8 mouse cellular contexts compared by ENCODE assay signal in genomic region chr7:28356981-28357380, GRCm38 (mm10). TPM values are rescaled to one million over a fixed set of nuclear protein-coding genes. Genes with fewer than 3 reads are reported as not detected.
DNase-seq lines count a peak whose midpoint lies in the region; ATAC-seq lines count a peak whose summit lies in the region.

No protein-coding gene starts in this region.

- no peak overlapping the region for H3K4me2 ChIP-seq in forebrain, embryonic 12.5 days
- no peak overlapping the region for H3K4me2 ChIP-seq in forebrain, embryonic 16.5 days (ENCODE audit: low read length)
- no peak overlapping the region for H3K4me2 ChIP-seq in intestine, embryonic 16.5 days (ENCODE audit: low read depth, low read length)
- H3K4me2 ChIP-seq in lung, embryonic 15.5 days: no peak overlapping the region

- no peak overlapping the region for H3K4me3 ChIP-seq in forebrain, embryonic 12.5 days (replicated peaks)
- no peak overlapping the region for H3K4me3 ChIP-seq in forebrain, embryonic 16.5 days (replicated peaks; ENCODE audit: low read length)
- H3K4me3 ChIP-seq in intestine, embryonic 16.5 days (ENCODE audit: low read length): no peak overlapping the region
- H3K4me3 ChIP-seq in lung, embryonic 15.5 days: no peak overlapping the region

- peak; percentile 28; the same call in 1 of the 2 replicates for ATAC-seq in forebrain, embryonic 12.5 days (ENCODE audit: low FRiP score)
- ATAC-seq in forebrain, embryonic 16.5 days: no peak; the same call in 1 of the 2 replicates
- ATAC-seq in intestine, embryonic 16.5 days: peak; percentile 32
- ATAC-seq in lung, embryonic 15.5 days (ENCODE audit: borderline replicate concordance, extremely low read depth, low FRiP score, low TSS enrichment): peak; percentile 66

- no peaks in the 10 kb centered on the region for H3K9me3 ChIP-seq in forebrain, embryonic 12.5 days
- no peaks in the 10 kb centered on the region for H3K9me3 ChIP-seq in forebrain, embryonic 16.5 days (ENCODE audit: control insufficient read depth, low read length)
- H3K9me3 ChIP-seq in intestine, embryonic 16.5 days (ENCODE audit: control insufficient read depth, low read length): no peaks in the 10 kb centered on the region
- H3K9me3 ChIP-seq in lung, embryonic 15.5 days: no peaks in the 10 kb centered on the region

- peaks cover 24% of the 10 kb centered on the region for H3K4me1 ChIP-seq in forebrain, embryonic 12.5 days
- peaks cover 3% of the 10 kb centered on the region for H3K4me1 ChIP-seq in forebrain, embryonic 16.5 days (replicated peaks; ENCODE audit: control insufficient read depth, insufficient read depth, low read length)
- H3K4me1 ChIP-seq in intestine, embryonic 16.5 days (ENCODE audit: control insufficient read depth, insufficient read depth, low read length): peaks cover 26% of the 10 kb centered on the region
- H3K4me1 ChIP-seq in lung, embryonic 15.5 days: peaks cover 29% of the 10 kb centered on the region

- no peak overlapping the region for H3K9ac ChIP-seq in forebrain, embryonic 12.5 days
- H3K9ac ChIP-seq in forebrain, embryonic 16.5 days (replicated peaks; ENCODE audit: low read depth, low read length): no peak overlapping the region
- no peak overlapping the region for H3K9ac ChIP-seq in intestine, embryonic 16.5 days (ENCODE audit: low read depth, low read length)
- H3K9ac ChIP-seq in lung, embryonic 15.5 days: no peak overlapping the region; the same call in 1 of the 2 replicates

- peaks cover 63% of the 10 kb centered on the region for H3K36me3 ChIP-seq in forebrain, embryonic 12.5 days (replicated peaks)
- H3K36me3 ChIP-seq in forebrain, embryonic 16.5 days (ENCODE audit: control insufficient read depth, insufficient read depth): peaks cover 18% of the 10 kb centered on the region
- peaks cover 36% of the 10 kb centered on the region for H3K36me3 ChIP-seq in intestine, embryonic 16.5 days (ENCODE audit: control insufficient read depth, insufficient read depth, low read length)
- peaks cover 59% of the 10 kb centered on the region for H3K36me3 ChIP-seq in lung, embryonic 15.5 days

- H3K27me3 ChIP-seq in forebrain, embryonic 12.5 days: no peaks in the 10 kb centered on the region
- no peaks in the 10 kb centered on the region for H3K27me3 ChIP-seq in forebrain, embryonic 16.5 days (replicated peaks; ENCODE audit: control insufficient read depth, insufficient read depth, low read length)
- H3K27me3 ChIP-seq in intestine, embryonic 16.5 days (replicated peaks; ENCODE audit: control insufficient read depth, insufficient read depth, low read length): no peaks in the 10 kb centered on the region
- no peaks in the 10 kb centered on the region for H3K27me3 ChIP-seq in lung, embryonic 15.5 days

- WGBS in forebrain, embryonic 12.5 days: 3% methylated on average over 5 of the region's 5 CpGs
- 1% methylated on average over 5 of the region's 5 CpGs for WGBS in forebrain, embryonic 16.5 days
- 8% methylated on average over 5 of the region's 5 CpGs for WGBS in intestine, embryonic 16.5 days
- WGBS in lung, embryonic 15.5 days: 9% methylated on average over 5 of the region's 5 CpGs

- H3K27ac ChIP-seq in forebrain, embryonic 12.5 days: peak overlapping the region; percentile 68
- H3K27ac ChIP-seq in forebrain, embryonic 16.5 days (ENCODE audit: low read length): no peak overlapping the region
- peak overlapping the region; percentile 60 for H3K27ac ChIP-seq in intestine, embryonic 16.5 days (ENCODE audit: low read length)
- peak overlapping the region; percentile 85 for H3K27ac ChIP-seq in lung, embryonic 15.5 days

- DNase-seq in gastrocnemius, postnatal 4 days (ENCODE audit: low spot score in 2 of 2): peak; percentile 56 to 74
- peak; percentile 81 for DNase-seq in yolk sac, embryonic 10.5 days (ENCODE audit: low spot score)
- DNase-seq in cerebellum, adult 11 months: no peak
- no peak for DNase-seq in thymus, postnatal 25 days

RNA-seq across cellular contexts. Expression of gene Rps16, which starts 6.5 kb away (rescaled TPM):
- 594 and 628 TPM in 2 replicates for polyA plus RNA-seq in forebrain, embryonic 12.5 days (2016; fragmentation: Nextera tagmentation; extraction: Ambion mirVana)
- polyA plus RNA-seq in forebrain, embryonic 16.5 days (2015; fragmentation: Nextera tagmentation; extraction: Ambion mirVana): 464 and 494 TPM in 2 replicates
- 1,000 to 10,000 TPM; 1,034 to 1,195 TPM for total RNA-seq in gastrocnemius, postnatal 4 days (2021)
- polyA plus RNA-seq in intestine, embryonic 16.5 days (2015; fragmentation: Nextera tagmentation; extraction: Ambion mirVana): 977 and 1,010 TPM in 2 replicates
- polyA plus RNA-seq in lung, embryonic 15.5 days (2015; fragmentation: Nextera tagmentation; extraction: Ambion mirVana): 979 and 1,114 TPM in 2 replicates

RNA-seq across cellular contexts. Expression of gene Plekhg2, which starts 15.4 kb away (rescaled TPM):
- polyA plus RNA-seq in forebrain, embryonic 12.5 days (2016; fragmentation: Nextera tagmentation; extraction: Ambion mirVana): 67.0 and 69.7 TPM in 2 replicates
- polyA plus RNA-seq in forebrain, embryonic 16.5 days (2015; fragmentation: Nextera tagmentation; extraction: Ambion mirVana): 40.7 and 50.8 TPM in 2 replicates
- 10 to 100 TPM; 41.9 to 42.8 TPM for total RNA-seq in gastrocnemius, postnatal 4 days (2021)
- 37.9 and 38.2 TPM in 2 replicates for polyA plus RNA-seq in intestine, embryonic 16.5 days (2015; fragmentation: Nextera tagmentation; extraction: Ambion mirVana)
- polyA plus RNA-seq in lung, embryonic 15.5 days (2015; fragmentation: Nextera tagmentation; extraction: Ambion mirVana): 59.4 and 67.9 TPM in 2 replicates

RNA-seq across cellular contexts. Expression of gene Supt5, which starts 18.4 kb away (rescaled TPM):
- 106 and 117 TPM in 2 replicates for polyA plus RNA-seq in forebrain, embryonic 12.5 days (2016; fragmentation: Nextera tagmentation; extraction: Ambion mirVana)
- polyA plus RNA-seq in forebrain, embryonic 16.5 days (2015; fragmentation: Nextera tagmentation; extraction: Ambion mirVana): 114 and 118 TPM in 2 replicates
- total RNA-seq in gastrocnemius, postnatal 4 days (2021): 10 to 100 TPM; 76.6 to 78.9 TPM
- 77.1 and 79.2 TPM in 2 replicates for polyA plus RNA-seq in intestine, embryonic 16.5 days (2015; fragmentation: Nextera tagmentation; extraction: Ambion mirVana)
- 83.2 and 88.4 TPM in 2 replicates for polyA plus RNA-seq in lung, embryonic 15.5 days (2015; fragmentation: Nextera tagmentation; extraction: Ambion mirVana)

RNA-seq across cellular contexts. Expression of gene Zfp36, which starts 23.1 kb away (rescaled TPM):
- polyA plus RNA-seq in forebrain, embryonic 12.5 days (2016; fragmentation: Nextera tagmentation; extraction: Ambion mirVana): 5.1 and 5.5 TPM in 2 replicates
- polyA plus RNA-seq in forebrain, embryonic 16.5 days (2015; fragmentation: Nextera tagmentation; extraction: Ambion mirVana): 6.5 and 6.7 TPM in 2 replicates
- 1 to 10 TPM; 8.5 to 9.9 TPM for total RNA-seq in gastrocnemius, postnatal 4 days (2021)
- polyA plus RNA-seq in intestine, embryonic 16.5 days (2015; fragmentation: Nextera tagmentation; extraction: Ambion mirVana): 37.3 and 43.6 TPM in 2 replicates
- polyA plus RNA-seq in lung, embryonic 15.5 days (2015; fragmentation: Nextera tagmentation; extraction: Ambion mirVana): 16.4 and 17.9 TPM in 2 replicates

RNA-seq across cellular contexts. Expression of gene Med29, which starts 35.5 kb away (rescaled TPM):
- polyA plus RNA-seq in forebrain, embryonic 12.5 days (2016; fragmentation: Nextera tagmentation; extraction: Ambion mirVana): 43.1 and 43.6 TPM in 2 replicates
- 39.9 and 40.2 TPM in 2 replicates for polyA plus RNA-seq in forebrain, embryonic 16.5 days (2015; fragmentation: Nextera tagmentation; extraction: Ambion mirVana)
- 10 to 100 TPM; 23.7 to 25.1 TPM for total RNA-seq in gastrocnemius, postnatal 4 days (2021)
- polyA plus RNA-seq in intestine, embryonic 16.5 days (2015; fragmentation: Nextera tagmentation; extraction: Ambion mirVana): 52.6 and 53.9 TPM in 2 replicates
- 51.2 and 53.8 TPM in 2 replicates for polyA plus RNA-seq in lung, embryonic 15.5 days (2015; fragmentation: Nextera tagmentation; extraction: Ambion mirVana)

Comparison
In these comparisons a context has a peak if more than half of its experiments do, and no peak if none do; other contexts are left out.
1. DNase-seq: peak in gastrocnemius, postnatal 4 days (2 of 2) and yolk sac, embryonic 10.5 days (single experiment); none in cerebellum, adult 11 months (single experiment) and thymus, postnatal 25 days (single experiment).